Mouse (Mus musculus): ENCODE measurements around the gene Rps12-ps3. TPM values are rescaled to one million over a fixed set of nuclear protein-coding genes. Genes with fewer than 3 reads are reported as not detected.

Rps12-ps3 gene
- 10.3 and 18.9 TPM in 2 replicates for polyA plus RNA-seq (2015; fragmentation: Nextera tagmentation; extraction: Ambion mirVana)

DNA sequence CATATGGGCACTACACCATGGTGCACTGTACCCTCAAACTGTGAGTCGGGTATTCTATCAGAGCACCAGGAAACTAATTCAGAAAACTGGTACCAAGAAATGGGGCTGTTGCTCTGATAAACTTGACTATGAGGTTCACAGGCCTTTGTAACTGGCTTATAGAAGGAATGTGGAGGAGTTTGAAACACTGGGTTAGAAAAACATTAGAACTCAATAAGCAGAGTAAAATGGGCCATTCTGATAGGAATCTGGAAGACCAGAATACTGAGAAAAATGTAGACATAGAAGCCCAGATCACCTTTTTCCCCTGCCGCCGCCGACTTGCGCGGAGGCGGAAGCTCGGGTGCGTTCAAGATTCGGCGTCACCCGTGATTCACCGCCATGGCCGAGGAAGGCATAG lies at the start of gene Rps12-ps3:
Gene Rps12-ps3 (plus strand): TSS at position 301 of the 400 bp plus-strand sequence.
- H3K9me3 ChIP-seq (replicated peaks) = no peaks in the 10 kb centered on the region
- H3K9ac ChIP-seq = no peak within 1 kb of the TSS
- WGBS = 96% methylated on average over 14 of the region's 14 CpGs
- H3K36me3 ChIP-seq = peaks cover 14% of the 10 kb centered on the region
- no peak for ATAC-seq (replicated peaks; ENCODE audit: low FRiP score)
- no peak within 1 kb of the TSS for H3K4me2 ChIP-seq
- no peak within 1 kb of the TSS for H3K4me3 ChIP-seq (replicated peaks)
- H3K4me1 ChIP-seq = no peaks in the 10 kb centered on the region
- H3K27me3 ChIP-seq = no peaks in the 10 kb centered on the region
- no peak within 1 kb of the TSS for H3K27ac ChIP-seq

DNA sequence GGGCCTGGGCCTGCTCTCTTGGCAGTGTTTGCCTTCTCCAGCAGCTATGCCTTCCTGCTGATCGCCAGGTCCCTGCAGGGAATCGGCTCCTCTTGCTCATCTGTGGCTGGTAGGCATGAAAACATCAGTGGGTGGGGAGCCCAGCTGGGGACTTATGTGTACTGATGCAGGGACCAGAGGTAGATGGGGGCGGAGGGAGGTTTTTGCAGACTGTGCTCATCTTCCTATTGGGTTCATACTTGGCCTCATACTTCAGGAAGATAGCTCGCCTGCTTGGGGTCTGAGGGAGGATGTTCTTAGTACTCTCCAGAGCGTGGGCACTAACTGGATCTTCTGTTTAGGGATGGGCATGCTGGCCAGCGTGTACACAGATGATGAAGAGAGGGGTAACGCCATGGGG lies 48.9 kb upstream of the Rps12-ps3 start:
- Histone ChIP-seq H3K4me2 (no peak overlapping the region), H3K36me3 (no peaks in the 10 kb centered on the region), H3K27me3 (no peaks in the 10 kb centered on the region), H3K4me3 (replicated peaks) (no peak overlapping the region), H3K9me3 (replicated peaks) (no peaks in the 10 kb centered on the region), H3K27ac (no peak overlapping the region), H3K4me1 (peaks cover 4% of the 10 kb centered on the region), H3K9ac (no peak overlapping the region)
- ATAC-seq (replicated peaks; ENCODE audit: low FRiP score) = no peak
- 90% methylated on average over 7 of the region's 7 CpGs for WGBS

DNA sequence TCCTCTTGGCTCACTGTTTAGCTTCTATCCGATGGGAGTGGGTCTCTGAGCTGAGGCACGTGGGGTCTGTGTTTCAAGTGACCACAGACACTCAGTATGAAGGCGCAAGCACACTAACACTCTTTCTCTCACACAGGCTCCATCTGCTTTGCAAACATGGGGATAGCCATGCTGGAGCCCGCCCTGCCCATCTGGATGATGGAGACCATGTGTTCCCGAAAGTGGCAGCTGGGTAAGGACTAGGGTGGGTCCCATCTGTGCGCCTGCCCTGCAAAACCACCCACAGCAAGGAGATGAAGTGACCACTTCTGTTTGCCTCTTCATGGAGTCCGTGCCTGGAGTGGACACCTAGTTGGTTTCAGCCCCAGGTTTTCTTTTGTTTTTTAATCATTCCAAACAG lies 45.7 kb upstream of the Rps12-ps3 start:
- Histone ChIP-seq H3K9ac (no peak overlapping the region), H3K4me3 (replicated peaks) (no peak overlapping the region), H3K4me2 (no peak overlapping the region), H3K27me3 (no peaks in the 10 kb centered on the region), H3K36me3 (0 out of 2 replicates have a peak, but pooled peaks cover 5% of the 10 kb centered on the region), H3K4me1 (no peaks in the 10 kb centered on the region), H3K27ac (no peak overlapping the region), H3K9me3 (replicated peaks) (no peaks in the 10 kb centered on the region)
- 87% methylated on average over 7 of the region's 7 CpGs for WGBS
- no peak for ATAC-seq (replicated peaks; ENCODE audit: low FRiP score)

DNA sequence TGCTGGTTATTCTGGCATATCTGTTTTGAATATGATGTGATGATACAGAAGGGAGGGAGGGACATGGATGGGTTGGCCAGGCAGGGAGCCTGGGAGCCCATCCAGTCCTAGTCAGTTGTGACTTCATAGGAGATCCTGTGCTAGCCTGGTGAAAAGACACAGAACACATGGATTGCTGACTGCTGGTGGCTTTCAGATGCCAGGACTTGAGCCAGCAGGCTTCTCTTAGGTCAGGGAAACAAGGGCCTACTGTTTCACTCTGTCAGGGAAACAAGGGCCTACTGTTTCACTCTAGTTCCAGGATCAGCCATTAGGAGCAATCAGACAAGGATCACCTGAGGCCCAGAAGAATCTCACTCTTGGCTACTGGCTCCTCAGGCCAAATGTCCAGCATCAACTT lies 41.2 kb upstream of the Rps12-ps3 start:
- no peaks in the 10 kb centered on the region for H3K9me3 ChIP-seq (replicated peaks)
- no peak overlapping the region for H3K9ac ChIP-seq
- H3K36me3 ChIP-seq = 0 out of 2 replicates have a peak, but pooled peaks cover 5% of the 10 kb centered on the region
- H3K4me3 ChIP-seq (replicated peaks) = no peak overlapping the region
- no peaks in the 10 kb centered on the region for H3K27me3 ChIP-seq
- no peak overlapping the region for H3K4me2 ChIP-seq
- no peak for ATAC-seq (replicated peaks; ENCODE audit: low FRiP score)
- H3K4me1 ChIP-seq = no peaks in the 10 kb centered on the region
- H3K27ac ChIP-seq = no peak overlapping the region

DNA sequence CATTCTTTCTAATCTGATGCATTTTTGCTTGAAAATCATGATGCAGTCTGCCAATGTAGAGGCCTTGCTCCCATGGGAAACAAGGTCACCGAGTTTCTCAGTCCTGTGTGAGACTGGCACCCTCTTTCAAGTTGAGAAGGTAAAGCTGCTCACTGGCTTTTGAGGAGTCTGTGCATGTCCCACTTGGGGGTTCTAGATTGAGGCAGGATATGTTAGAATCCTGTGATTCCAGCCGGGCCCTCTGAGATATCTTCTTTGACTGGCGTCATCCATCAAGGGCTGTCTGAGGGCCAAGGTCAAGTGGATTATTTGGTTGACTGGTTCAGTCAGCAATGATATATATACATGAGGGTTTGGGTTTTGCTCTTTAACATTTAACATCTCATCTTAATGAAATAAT lies 40.1 kb upstream of the Rps12-ps3 start:
- Histone ChIP-seq H3K4me3 (replicated peaks) (no peak overlapping the region), H3K27me3 (no peaks in the 10 kb centered on the region), H3K4me2 (no peak overlapping the region), H3K27ac (no peak overlapping the region), H3K36me3 (0 out of 2 replicates have a peak, but pooled peaks cover 7% of the 10 kb centered on the region), H3K9ac (no peak overlapping the region), H3K9me3 (replicated peaks) (no peaks in the 10 kb centered on the region), H3K4me1 (no peaks in the 10 kb centered on the region)
- no peak for ATAC-seq (replicated peaks; ENCODE audit: low FRiP score)
- WGBS = 70% methylated on average over 3 of the region's 3 CpGs

DNA sequence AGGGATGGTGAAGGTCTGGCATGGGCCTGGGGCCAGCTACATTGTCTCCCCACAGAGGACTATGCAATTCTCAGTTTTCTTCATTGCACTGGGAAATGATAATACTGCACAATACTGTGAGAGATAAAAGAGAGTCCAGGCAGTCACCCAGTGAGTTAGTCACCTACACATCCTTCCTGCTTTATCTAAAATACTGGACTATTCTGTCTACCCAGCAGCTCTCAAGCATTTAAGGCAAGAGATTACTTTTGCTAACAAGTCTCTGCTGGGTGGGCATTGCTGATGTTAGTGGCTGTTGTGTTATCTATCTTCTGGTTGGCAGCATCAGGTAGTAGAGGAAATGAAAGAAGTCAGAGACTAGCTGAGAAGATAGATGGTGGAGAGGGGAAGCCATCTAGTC lies 33.0 kb upstream of the Rps12-ps3 start:
- Histone ChIP-seq H3K4me2 (no peak overlapping the region), H3K9ac (no peak overlapping the region), H3K4me1 (no peaks in the 10 kb centered on the region), H3K4me3 (replicated peaks) (no peak overlapping the region), H3K36me3 (0 out of 2 replicates have a peak, but pooled peaks cover 4% of the 10 kb centered on the region), H3K27me3 (no peaks in the 10 kb centered on the region), H3K9me3 (replicated peaks) (no peaks in the 10 kb centered on the region), H3K27ac (no peak overlapping the region)
- ATAC-seq (replicated peaks; ENCODE audit: low FRiP score) = no peak

DNA sequence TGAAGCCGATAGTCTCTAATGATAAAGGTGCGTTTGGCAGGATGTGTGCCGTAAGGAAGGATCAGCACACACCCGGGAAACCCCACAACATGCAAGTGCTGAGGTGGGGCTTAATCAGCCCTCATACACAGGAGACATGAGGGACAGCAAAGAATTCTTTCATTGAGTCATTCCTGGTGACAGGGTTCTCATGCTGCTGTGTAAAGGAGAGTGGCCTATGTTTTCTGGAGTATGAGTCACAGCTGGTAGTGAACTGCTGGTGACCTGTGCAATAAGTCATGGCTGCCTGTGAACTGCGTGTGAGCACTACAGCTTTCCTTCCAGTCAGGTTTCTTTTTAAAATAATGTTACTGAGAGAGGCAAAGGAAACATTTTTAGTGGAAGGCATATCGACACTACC lies 32.3 kb upstream of the Rps12-ps3 start:
- Histone ChIP-seq H3K9me3 (replicated peaks) (no peaks in the 10 kb centered on the region), H3K4me1 (no peaks in the 10 kb centered on the region), H3K4me2 (no peak overlapping the region), H3K27me3 (no peaks in the 10 kb centered on the region), H3K27ac (no peak overlapping the region), H3K4me3 (replicated peaks) (no peak overlapping the region), H3K9ac (no peak overlapping the region), H3K36me3 (0 out of 2 replicates have a peak, but pooled peaks cover 4% of the 10 kb centered on the region)
- 78% methylated on average over 6 of the region's 6 CpGs for WGBS
- ATAC-seq (replicated peaks; ENCODE audit: low FRiP score) = no peak

DNA sequence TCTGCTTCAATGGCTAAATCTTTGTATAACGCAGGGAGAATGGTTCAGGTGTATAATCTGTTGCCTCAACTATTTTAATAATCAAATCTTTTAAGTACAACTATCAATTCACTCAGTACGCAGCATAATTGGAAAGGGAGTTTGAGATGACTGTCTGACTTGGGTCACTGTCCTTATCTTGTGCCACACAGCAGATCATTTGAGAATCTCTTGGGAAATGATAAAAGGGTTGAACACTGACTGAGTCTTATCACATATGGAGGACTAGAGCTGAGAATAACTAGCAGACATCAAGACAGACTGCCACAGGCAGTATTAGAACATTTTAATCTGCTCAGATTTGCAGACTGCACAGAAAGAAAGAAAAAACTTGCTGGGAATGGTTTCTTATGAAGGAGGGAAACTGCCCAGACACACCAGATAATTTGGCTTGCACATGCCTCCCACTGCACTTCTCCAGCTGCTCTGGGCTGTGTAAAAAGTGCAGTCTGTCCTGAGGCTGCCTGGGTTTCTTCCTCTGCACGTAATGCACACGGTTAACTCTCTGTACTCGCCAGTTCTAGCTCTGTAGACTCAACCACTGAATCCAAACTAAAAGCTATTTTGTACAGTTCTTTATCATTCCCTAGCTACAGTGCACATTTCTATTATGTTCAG lies 29.8 kb upstream of the Rps12-ps3 start:
- Histone ChIP-seq H3K27ac (no peak overlapping the region), H3K9ac (no peak overlapping the region)
- ATAC-seq (replicated peaks; ENCODE audit: low FRiP score) = no peak

DNA sequence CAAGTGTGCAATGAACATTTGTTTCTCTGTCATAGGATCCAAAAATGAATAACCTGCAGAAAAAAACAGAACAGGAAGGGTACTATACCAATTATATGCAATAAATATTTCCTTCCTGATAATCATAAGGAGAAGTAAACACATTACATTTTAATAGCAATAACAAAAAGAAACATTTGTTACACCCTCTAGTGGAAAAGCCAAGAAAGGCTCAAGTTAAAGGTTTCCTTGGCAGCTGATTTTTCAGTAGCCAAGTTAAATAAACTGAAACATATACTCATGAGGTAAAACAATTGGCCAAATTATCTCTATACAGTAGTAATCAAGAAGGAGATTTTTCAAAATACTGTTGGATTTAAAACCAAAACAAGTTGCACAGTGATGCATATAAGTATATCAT lies 6.8 kb upstream of the Rps12-ps3 start:
- no peak overlapping the region for H3K4me2 ChIP-seq
- H3K4me1 ChIP-seq = no peaks in the 10 kb centered on the region
- no peak overlapping the region for H3K27ac ChIP-seq
- H3K27me3 ChIP-seq = no peaks in the 10 kb centered on the region
- no peak overlapping the region for H3K4me3 ChIP-seq (replicated peaks)
- H3K9me3 ChIP-seq (replicated peaks) = no peaks in the 10 kb centered on the region
- ATAC-seq (replicated peaks; ENCODE audit: low FRiP score) = no peak
- peaks cover 21% of the 10 kb centered on the region; the same call in 1 of the 2 replicates for H3K36me3 ChIP-seq
- no peak overlapping the region for H3K9ac ChIP-seq

More for the DNA sequence above, 29.8 kb upstream of the Rps12-ps3 start:
- Histone ChIP-seq H3K36me3 (no peaks in the 10 kb centered on the region), H3K4me1 (no peaks in the 10 kb centered on the region), H3K4me2 (no peak overlapping the region), H3K4me3 (replicated peaks) (no peak overlapping the region), H3K27me3 (no peaks in the 10 kb centered on the region), H3K9me3 (replicated peaks) (no peaks in the 10 kb centered on the region)
- WGBS = 87% methylated on average over 5 of the region's 5 CpGs

DNA sequence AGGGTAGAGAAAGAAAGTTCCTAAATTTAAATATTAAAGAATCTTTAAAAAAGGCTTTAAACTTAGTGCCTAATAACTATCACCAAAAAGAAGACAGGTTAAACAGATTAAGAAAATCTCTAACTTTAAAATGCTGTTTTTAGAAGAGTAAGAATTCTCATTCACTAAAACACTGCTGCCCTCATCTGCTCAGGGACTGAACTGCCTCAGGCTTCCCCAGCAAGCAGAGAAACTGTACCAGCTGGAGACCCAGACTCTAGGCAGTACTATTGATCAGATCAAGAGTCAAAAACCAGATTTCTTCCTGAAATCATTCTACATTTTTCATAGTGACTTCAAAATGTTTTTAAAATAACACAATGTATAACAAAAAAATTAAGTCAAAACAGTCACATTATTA lies 5.5 kb upstream of the Rps12-ps3 start:
- H3K9ac ChIP-seq = no peak overlapping the region
- H3K9me3 ChIP-seq (replicated peaks) = no peaks in the 10 kb centered on the region

DNA sequence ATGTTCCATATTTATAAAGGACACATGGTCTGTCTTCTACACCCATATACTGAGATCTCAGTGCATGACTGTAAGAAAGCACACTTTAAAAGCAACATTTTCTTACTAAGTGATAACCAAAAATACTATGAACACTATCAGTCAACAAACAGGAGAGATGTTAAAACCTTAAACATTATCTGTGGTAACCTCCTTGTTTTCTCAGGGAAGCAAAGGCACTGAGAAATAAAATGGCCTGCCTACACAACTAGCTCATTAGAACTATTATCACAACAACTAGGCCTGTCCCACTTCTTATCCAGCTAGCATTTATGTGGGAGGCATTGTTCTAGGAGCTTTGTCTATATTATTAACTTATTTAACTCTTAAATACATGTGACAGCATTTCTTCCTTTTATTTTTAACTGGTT lies 8.7 kb downstream of the Rps12-ps3 start:
- Histone ChIP-seq H3K4me2 (no peak overlapping the region), H3K4me3 (replicated peaks) (no peak overlapping the region), H3K9ac (no peak overlapping the region), H3K27ac (no peak overlapping the region), H3K9me3 (replicated peaks) (no peaks in the 10 kb centered on the region), H3K4me1 (no peaks in the 10 kb centered on the region), H3K27me3 (no peaks in the 10 kb centered on the region), H3K36me3 (peaks cover 11% of the 10 kb centered on the region; the same call in 1 of the 2 replicates)
- ATAC-seq (replicated peaks; ENCODE audit: low FRiP score) = no peak

More for the DNA sequence above, 5.5 kb upstream of the Rps12-ps3 start:
- H3K4me3 ChIP-seq (replicated peaks) = no peak overlapping the region
- H3K36me3 ChIP-seq = peaks cover 18% of the 10 kb centered on the region; the same call in 1 of the 2 replicates
- H3K4me2 ChIP-seq = no peak overlapping the region
- H3K27me3 ChIP-seq = no peaks in the 10 kb centered on the region
- no peak overlapping the region for H3K27ac ChIP-seq
- ATAC-seq (replicated peaks; ENCODE audit: low FRiP score) = no peak
- no peaks in the 10 kb centered on the region for H3K4me1 ChIP-seq

DNA sequence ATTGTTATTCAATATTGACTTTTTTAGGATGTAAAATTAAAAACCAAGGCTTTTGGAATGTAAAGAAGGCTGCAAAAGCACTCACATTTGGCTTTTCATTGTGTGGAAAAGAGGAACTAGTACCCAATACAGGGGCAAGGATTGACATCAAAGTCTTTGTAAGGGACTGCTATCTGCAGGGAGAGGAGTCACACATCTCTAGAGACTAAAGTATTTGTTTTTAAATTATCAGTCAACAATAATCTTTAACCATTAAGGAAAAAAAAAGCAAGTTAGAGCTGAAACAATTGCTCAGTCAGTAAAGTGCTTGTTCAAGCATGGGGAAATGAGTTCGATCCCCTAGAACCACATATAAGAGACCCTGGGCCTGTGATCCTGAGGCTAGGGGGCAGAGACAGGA lies 14.6 kb downstream of the Rps12-ps3 start:
- 97% methylated on average over 1 of the region's 1 CpGs for WGBS
- Histone ChIP-seq H3K4me1 (peaks cover 7% of the 10 kb centered on the region; the same call in 1 of the 2 replicates), H3K9me3 (replicated peaks) (no peaks in the 10 kb centered on the region), H3K27ac (no peak overlapping the region), H3K9ac (no peak overlapping the region), H3K27me3 (no peaks in the 10 kb centered on the region), H3K36me3 (peaks cover 8% of the 10 kb centered on the region; the same call in 1 of the 2 replicates), H3K4me2 (no peak overlapping the region), H3K4me3 (replicated peaks) (no peak overlapping the region)
- ATAC-seq (replicated peaks; ENCODE audit: low FRiP score) = no peak

Data from kidney, embryonic 15.5 days (tissue).